Comparison of ENCODE assay signal across 11 mouse cellular contexts in genomic region chr17:46460673-46461072, GRCm38 (mm10). TPM values are rescaled to one million over a fixed set of nuclear protein-coding genes. Genes with fewer than 3 reads are reported as not detected.
A peak's percentile ranks its signal among the peaks of the same experiment; 100 is the strongest.
DNase-seq lines count a peak whose midpoint lies in the region; ATAC-seq and TF ChIP-seq lines count a peak whose summit lies in the region.
"Had no signal": no experiment of that assay in that cellular context is flagged by ENCODE, and none has a peak within 500 bp of the region (broad histone marks: within the 10 kb centered on the region; RNA-seq: fewer than 3 reads in every experiment).

No protein-coding gene starts in this region.

- TF ChIP-seq CTCF in lung, adult 2 months (IDR thresholded peaks at IDR 0.05; ENCODE audit: insufficient read depth, low read length): no peak

- no peak for DNase-seq in heart, adult 18-20 months
- DNase-seq in embryonic facial prominence, embryonic 10.5 days (ENCODE audit: low spot score): peak; percentile 45
- no peak for DNase-seq in intestine, embryonic 14.5 days (ENCODE audit: low spot score)
- DNase-seq in cerebellum, adult 8-10 months: no peak
- no peak for DNase-seq in lung, adult 2 months
- no peak for DNase-seq in cerebellum, postnatal 36 days
- DNase-seq: cerebellum, adult 18-20 months; right cerebral cortex, postnatal 4 days had no signal

- peak overlapping the region; percentile 85 for H3K4me2 ChIP-seq in heart, embryonic 14.5 days (ENCODE audit: low read length)
- peak overlapping the region; percentile 61 for H3K4me2 ChIP-seq in intestine, embryonic 14.5 days (ENCODE audit: low read length)
- H3K4me2 ChIP-seq in midbrain, embryonic 16.5 days (ENCODE audit: low read length): peak overlapping the region; percentile 16; the same call in 1 of the 2 replicates

- peak overlapping the region; percentile 68 for H3K9ac ChIP-seq in heart, embryonic 14.5 days (ENCODE audit: low read length)
- H3K9ac ChIP-seq in intestine, embryonic 14.5 days (ENCODE audit: low read length): peak overlapping the region; percentile 30
- H3K9ac ChIP-seq in midbrain, embryonic 16.5 days (ENCODE audit: low read depth, low read length): peak overlapping the region; percentile 44; the same call in 1 of the 2 replicates

- ATAC-seq in heart, embryonic 14.5 days (ENCODE audit: insufficient number of reproducible peaks, insufficient read depth, low FRiP score, low read depth): no peak
- ATAC-seq in intestine, embryonic 14.5 days (replicated peaks; ENCODE audit: low FRiP score, low TSS enrichment, low read depth): no peak
- no peak for ATAC-seq in midbrain, embryonic 16.5 days

- WGBS in heart, embryonic 14.5 days: 0% methylated on average over 31 of the region's 32 CpGs
- WGBS in embryonic facial prominence, embryonic 10.5 days: under 1% methylated on average over 32 of the region's 32 CpGs
- 1% methylated on average over 32 of the region's 32 CpGs for WGBS in intestine, embryonic 14.5 days
- 8% methylated on average over 32 of the region's 32 CpGs for WGBS in midbrain, embryonic 16.5 days
- 1% methylated on average over 32 of the region's 32 CpGs for WGBS in lung, adult 2 months

- peaks cover 31 to 38% of the 10 kb centered on the region in 2 experiments for H3K4me1 ChIP-seq in heart, embryonic 14.5 days (ENCODE audit: control insufficient read depth in 2 of 2, insufficient read depth in 2 of 2, low read length in 2 of 2)
- peaks cover 34% of the 10 kb centered on the region for H3K4me1 ChIP-seq in embryonic facial prominence, embryonic 10.5 days
- H3K4me1 ChIP-seq in intestine, embryonic 14.5 days (replicated peaks; ENCODE audit: control insufficient read depth, insufficient read depth, low read length): peaks cover 8% of the 10 kb centered on the region; the same call in 1 of the 2 replicates
- peaks cover 5% of the 10 kb centered on the region; the same call in 1 of the 2 replicates for H3K4me1 ChIP-seq in midbrain, embryonic 16.5 days (ENCODE audit: control insufficient read depth, insufficient read depth, low read length)
- no peaks in the 10 kb centered on the region for H3K4me1 ChIP-seq in lung, adult 2 months (ENCODE audit: control insufficient read depth, insufficient read depth, low read length)

- H3K27ac ChIP-seq in heart, embryonic 14.5 days (replicated peaks in 1 of 2; ENCODE audit: control insufficient read depth in 1 of 2, insufficient read depth in 1 of 2, low read depth in 2 of 2, low read length in 2 of 2): no peak overlapping the region
- H3K27ac ChIP-seq in embryonic facial prominence, embryonic 10.5 days (replicated peaks): no peak overlapping the region
- no peak overlapping the region for H3K27ac ChIP-seq in intestine, embryonic 14.5 days (ENCODE audit: low read depth)
- no peak overlapping the region for H3K27ac ChIP-seq in midbrain, embryonic 16.5 days (ENCODE audit: low read length)

- no peaks in the 10 kb centered on the region for H3K9me3 ChIP-seq in heart, embryonic 14.5 days (ENCODE audit: control insufficient read depth, low read length)
- no peaks in the 10 kb centered on the region for H3K9me3 ChIP-seq in embryonic facial prominence, embryonic 10.5 days
- H3K9me3 ChIP-seq in intestine, embryonic 14.5 days (ENCODE audit: control insufficient read depth, low read length): no peaks in the 10 kb centered on the region
- H3K9me3 ChIP-seq in midbrain, embryonic 16.5 days (replicated peaks; ENCODE audit: control insufficient read depth, low read length, poor library complexity, severe bottlenecking): no peaks in the 10 kb centered on the region

- peaks cover 42% of the 10 kb centered on the region for H3K27me3 ChIP-seq in heart, embryonic 14.5 days (ENCODE audit: control insufficient read depth, insufficient read depth, low read length)
- H3K27me3 ChIP-seq in embryonic facial prominence, embryonic 10.5 days (replicated peaks; ENCODE audit: low read depth, poor library complexity, severe bottlenecking): peaks cover 80% of the 10 kb centered on the region
- peaks cover 57% of the 10 kb centered on the region for H3K27me3 ChIP-seq in intestine, embryonic 14.5 days (replicated peaks; ENCODE audit: control insufficient read depth, insufficient read depth, low read length)
- H3K27me3 ChIP-seq in midbrain, embryonic 16.5 days (ENCODE audit: control insufficient read depth, insufficient read depth, low read depth, low read length): peaks cover 2% of the 10 kb centered on the region; the same call in 1 of the 2 replicates

- H3K36me3 ChIP-seq in heart, embryonic 14.5 days (ENCODE audit: control insufficient read depth, insufficient read depth, low read length): no peaks in the 10 kb centered on the region
- no peaks in the 10 kb centered on the region for H3K36me3 ChIP-seq in embryonic facial prominence, embryonic 10.5 days (replicated peaks)
- no peaks in the 10 kb centered on the region for H3K36me3 ChIP-seq in intestine, embryonic 14.5 days (ENCODE audit: control insufficient read depth, insufficient read depth, low read length)
- peaks cover 11% of the 10 kb centered on the region for H3K36me3 ChIP-seq in midbrain, embryonic 16.5 days (ENCODE audit: control insufficient read depth, insufficient read depth, low read length)

- no peak for TF ChIP-seq POLR2A in lung, adult 2 months (IDR thresholded peaks at IDR 0.05; ENCODE audit: borderline replicate concordance, extremely low read depth, low read depth, low read length)

- H3K4me3 ChIP-seq in heart, embryonic 14.5 days (ENCODE audit: control insufficient read depth in 1 of 2, insufficient read depth in 1 of 2, low read depth in 1 of 2, low read length in 2 of 2): peak overlapping the region; percentile 32 to 43
- H3K4me3 ChIP-seq in embryonic facial prominence, embryonic 10.5 days: peak overlapping the region; percentile 53
- peak overlapping the region; percentile 38 for H3K4me3 ChIP-seq in intestine, embryonic 14.5 days (ENCODE audit: low read depth, low read length)
- H3K4me3 ChIP-seq in midbrain, embryonic 16.5 days (ENCODE audit: low read depth, low read length): no peak overlapping the region
- no peak overlapping the region for H3K4me3 ChIP-seq in lung, adult 2 months (replicated peaks; ENCODE audit: extremely low read depth, low read depth, low read length)

RNA-seq across cellular contexts. Expression of gene Slc22a7, which starts 22.4 kb away (rescaled TPM):
- not detected in 2 replicates for polyA plus RNA-seq in heart, embryonic 14.5 days (2014; fragmentation: Nextera tagmentation; extraction: Ambion mirVana)
- total RNA-seq in heart, adult 18-20 months (2021): not detected
- polyA plus RNA-seq in embryonic facial prominence, embryonic 10.5 days (2016; fragmentation: Nextera tagmentation; extraction: Ambion mirVana): not detected in 2 replicates
- not detected in 2 replicates for polyA plus RNA-seq in intestine, embryonic 14.5 days (2014; fragmentation: Nextera tagmentation; extraction: Ambion mirVana)
- not detected in 2 replicates for polyA plus RNA-seq in midbrain, embryonic 16.5 days (2015; fragmentation: Nextera tagmentation; extraction: Ambion mirVana)
- not detected in 2 replicates for polyA plus RNA-seq in lung, adult 2 months (2012; rRNA removed)
- total RNA-seq: MEL had no signal

RNA-seq across cellular contexts. Expression of gene Ttbk1, which starts 26.8 kb away (rescaled TPM):
- polyA plus RNA-seq in heart, embryonic 14.5 days (2014; fragmentation: Nextera tagmentation; extraction: Ambion mirVana): 0.16 and 0.18 TPM in 2 replicates
- total RNA-seq in heart, adult 18-20 months (2021): under 1 TPM; 0.20 to 0.28 TPM
- polyA plus RNA-seq in embryonic facial prominence, embryonic 10.5 days (2016; fragmentation: Nextera tagmentation; extraction: Ambion mirVana): 0.67 and 0.80 TPM in 2 replicates
- polyA plus RNA-seq in intestine, embryonic 14.5 days (2014; fragmentation: Nextera tagmentation; extraction: Ambion mirVana): 0.32 and 0.39 TPM in 2 replicates
- 4.7 and 5.5 TPM in 2 replicates for polyA plus RNA-seq in midbrain, embryonic 16.5 days (2015; fragmentation: Nextera tagmentation; extraction: Ambion mirVana)
- polyA plus RNA-seq in lung, adult 2 months (2012; rRNA removed): 0.17 and 0.19 TPM in 2 replicates
- total RNA-seq: MEL had no signal

RNA-seq across cellular contexts. Expression of gene Crip3, which starts 31.9 kb away (rescaled TPM):
- 0.61 and 1.3 TPM in 2 replicates for polyA plus RNA-seq in heart, embryonic 14.5 days (2014; fragmentation: Nextera tagmentation; extraction: Ambion mirVana)
- total RNA-seq in heart, adult 18-20 months (2021): 1 to 10 TPM in 1 of 2 experiments, under 1 TPM in 1; 0.82 to 1.2 TPM
- 0.77 TPM in 1 of 2 replicates, not detected in the other for polyA plus RNA-seq in embryonic facial prominence, embryonic 10.5 days (2016; fragmentation: Nextera tagmentation; extraction: Ambion mirVana)
- polyA plus RNA-seq in intestine, embryonic 14.5 days (2014; fragmentation: Nextera tagmentation; extraction: Ambion mirVana): 0.57 and 0.67 TPM in 2 replicates
- polyA plus RNA-seq in midbrain, embryonic 16.5 days (2015; fragmentation: Nextera tagmentation; extraction: Ambion mirVana): 3.0 and 3.6 TPM in 2 replicates
- polyA plus RNA-seq in lung, adult 2 months (2012; rRNA removed): 3.3 and 6.8 TPM in 2 replicates
- total RNA-seq: MEL had no signal

RNA-seq across cellular contexts. Expression of gene Dnph1, which starts 35.8 kb away (rescaled TPM):
- polyA plus RNA-seq in heart, embryonic 14.5 days (2014; fragmentation: Nextera tagmentation; extraction: Ambion mirVana): 25.8 and 26.4 TPM in 2 replicates
- total RNA-seq in heart, adult 18-20 months (2021): 1 to 10 TPM; 1.2 to 1.5 TPM
- 79.9 and 81.6 TPM in 2 replicates for polyA plus RNA-seq in embryonic facial prominence, embryonic 10.5 days (2016; fragmentation: Nextera tagmentation; extraction: Ambion mirVana)
- 58.4 and 64.4 TPM in 2 replicates for polyA plus RNA-seq in intestine, embryonic 14.5 days (2014; fragmentation: Nextera tagmentation; extraction: Ambion mirVana)
- 11.1 and 11.5 TPM in 2 replicates for polyA plus RNA-seq in midbrain, embryonic 16.5 days (2015; fragmentation: Nextera tagmentation; extraction: Ambion mirVana)
- polyA plus RNA-seq in lung, adult 2 months (2012; rRNA removed): 0.78 and 2.0 TPM in 2 replicates

Comparison
In these comparisons a context has a peak if more than half of its experiments do, and no peak if none do; other contexts are left out.
1. H3K4me2 ChIP-seq: peak in every context shown above with its lines; median percentile 85 in heart, embryonic 14.5 days; 61 in intestine, embryonic 14.5 days; 16 in midbrain, embryonic 16.5 days.
2. H3K4me3 ChIP-seq: peak in heart, embryonic 14.5 days (2 of 2), embryonic facial prominence, embryonic 10.5 days (single experiment) and intestine, embryonic 14.5 days (single experiment); none in midbrain, embryonic 16.5 days (single experiment) and lung, adult 2 months (single experiment).
3. Peak in every context shown above with its lines, with median percentiles within 50 percentile points of each other: H3K9ac ChIP-seq.